Mouse (Mus musculus) kidney, embryonic 15.5 days (tissue): ENCODE results near the gene Gm17571. TPM values are rescaled to one million over a fixed set of nuclear protein-coding genes. Genes with fewer than 3 reads are reported as not detected.

ENCODE experiments used
- ATAC-seq: fragments of 200-750 bp; cut with Nextera tagmentation; replicated peaks from 2 replicates; pipeline ENCODE4 v1.8.0; 2017; ENCODE audit warnings: moderate TSS enrichment; ENCODE audit not compliant: low FRiP score
- H3K27ac ChIP-seq: fragments of 300-500 bp; sonication (generic); 2 replicates; pipeline ENCODE4 v1.5.1; 2015; ENCODE audit warnings: mild to moderate bottlenecking, inconsistent platforms
- H3K27me3 ChIP-seq: fragments of 300-500 bp; sonication (generic); 2 replicates; pipeline ENCODE4 v1.6.1; 2015; ENCODE audit warnings: inconsistent platforms
- H3K36me3 ChIP-seq: fragments of 300-500 bp; sonication (generic); 2 replicates; pipeline ENCODE4 v1.6.1; 2015; ENCODE audit warnings: inconsistent platforms
- H3K4me1 ChIP-seq: fragments of 300-500 bp; sonication (generic); 2 replicates; pipeline ENCODE4 v1.6.1; 2015; ENCODE audit warnings: inconsistent platforms
- H3K4me2 ChIP-seq: fragments of 300-500 bp; sonication (generic); 2 replicates; pipeline ENCODE4 v1.6.1; 2015; ENCODE audit warnings: moderate library complexity, mild to moderate bottlenecking, inconsistent platforms
- H3K4me3 ChIP-seq: fragments of 300-500 bp; sonication (generic); replicated peaks from 2 replicates; pipeline ENCODE4 v1.5.1; 2015; ENCODE audit warnings: mild to moderate bottlenecking, inconsistent platforms
- H3K9ac ChIP-seq: fragments of 300-500 bp; sonication (generic); 2 replicates; pipeline ENCODE4 v1.6.1; 2015; ENCODE audit warnings: mild to moderate bottlenecking, inconsistent platforms
- H3K9me3 ChIP-seq: fragments of 300-500 bp; sonication (generic); replicated peaks from 2 replicates; pipeline ENCODE4 v1.6.1; 2016; ENCODE audit warnings: inconsistent platforms
- WGBS: fragments of 180-500 bp; shearing (Covaris S2); methylation state at CpG from one replicate; pipeline ENCODE4 v1.1.7; 2015; ENCODE audit warnings: mixed read lengths; 5-methylcytosine and 5-hydroxymethylcytosine counted together
- polyA plus RNA-seq: library from polyadenylated mRNA; unstranded; fragments of >200 nt; fragmentation: Nextera tagmentation; extraction: Ambion mirVana; gene quantifications from 2 replicates; pipeline ENCODE4 v1.2.1, GENCODE M21; 2015

Gm17571 gene
- polyA plus RNA-seq, result not detected in 2 replicates

- no peak for ATAC-seq
- no peak within 1 kb of the TSS for H3K9ac ChIP-seq
- no peak within 1 kb of the TSS for H3K27ac ChIP-seq
- H3K4me1 ChIP-seq, result peaks cover 24% of the 10 kb centered on the region
- 53% methylated on average over 4 of the region's 4 CpGs for WGBS
- no peak within 1 kb of the TSS for H3K4me2 ChIP-seq
- H3K9me3 ChIP-seq, result no peaks in the 10 kb centered on the region
- no peaks in the 10 kb centered on the region for H3K36me3 ChIP-seq
- no peak within 1 kb of the TSS for H3K4me3 ChIP-seq
- no peaks in the 10 kb centered on the region for H3K27me3 ChIP-seq
These were observed at the start of gene Gm17571 for GRCm38 (mm10) chr9:13446703-13447285. Gene Gm17571, minus strand, starts transcription at chr9:13446753.

GRCm38 (mm10) chr9:13495530-13495929 is 49.0 kb upstream of the Gm17571 start:
- no peak overlapping the region for H3K9ac ChIP-seq
- ATAC-seq, result no peak
- H3K27ac ChIP-seq, result no peak overlapping the region
- H3K4me1 ChIP-seq, result peaks cover 21% of the 10 kb centered on the region
- H3K4me2 ChIP-seq, result no peak overlapping the region
- H3K9me3 ChIP-seq, result no peaks in the 10 kb centered on the region
- H3K27me3 ChIP-seq, result no peaks in the 10 kb centered on the region
- H3K4me3 ChIP-seq, result no peak overlapping the region
- H3K36me3 ChIP-seq, result no peaks in the 10 kb centered on the region

GRCm38 (mm10) chr9:13493746-13494145 is 47.2 kb upstream of the Gm17571 start:
- no peak overlapping the region for H3K4me2 ChIP-seq
- no peak overlapping the region for H3K4me3 ChIP-seq
- WGBS, result 89% methylated on average over 2 of the region's 2 CpGs
- H3K9me3 ChIP-seq, result no peaks in the 10 kb centered on the region
- ATAC-seq, result no peak
- H3K4me1 ChIP-seq, result peaks cover 21% of the 10 kb centered on the region
- H3K36me3 ChIP-seq, result no peaks in the 10 kb centered on the region
- no peak overlapping the region for H3K9ac ChIP-seq
- no peak overlapping the region for H3K27ac ChIP-seq
- no peaks in the 10 kb centered on the region for H3K27me3 ChIP-seq

GRCm38 (mm10) chr9:13492807-13493206 is 46.3 kb upstream of the Gm17571 start:
- H3K9me3 ChIP-seq, result no peaks in the 10 kb centered on the region
- H3K4me2 ChIP-seq, result no peak overlapping the region
- WGBS, result 63% methylated on average over 2 of the region's 2 CpGs
- H3K4me1 ChIP-seq, result peaks cover 14% of the 10 kb centered on the region
- ATAC-seq, result no peak
- H3K27me3 ChIP-seq, result no peaks in the 10 kb centered on the region
- H3K27ac ChIP-seq, result no peak overlapping the region
- H3K9ac ChIP-seq, result no peak overlapping the region
- H3K4me3 ChIP-seq, result no peak overlapping the region
- H3K36me3 ChIP-seq, result no peaks in the 10 kb centered on the region

- Histone ChIP-seq H3K27me3 (no peaks in the 10 kb centered on the region), H3K4me1 (peaks cover 9% of the 10 kb centered on the region), H3K9ac (no peak overlapping the region), H3K27ac (no peak overlapping the region), H3K4me3 (no peak overlapping the region), H3K4me2 (no peak overlapping the region), H3K36me3 (no peaks in the 10 kb centered on the region), H3K9me3 (no peaks in the 10 kb centered on the region)
- WGBS, result 63% methylated on average over 9 of the region's 9 CpGs
- ATAC-seq, result no peak
These were observed 45.5 kb upstream of the Gm17571 start for GRCm38 (mm10) chr9:13491854-13492620.

GRCm38 (mm10) chr9:13491107-13491506 is 44.6 kb upstream of the Gm17571 start:
- H3K4me1 ChIP-seq, result peaks cover 6% of the 10 kb centered on the region
- no peaks in the 10 kb centered on the region for H3K36me3 ChIP-seq
- H3K4me3 ChIP-seq, result no peak overlapping the region
- ATAC-seq, result no peak
- H3K9me3 ChIP-seq, result no peaks in the 10 kb centered on the region
- H3K4me2 ChIP-seq, result no peak overlapping the region
- no peaks in the 10 kb centered on the region for H3K27me3 ChIP-seq
- H3K9ac ChIP-seq, result no peak overlapping the region
- no peak overlapping the region for H3K27ac ChIP-seq
- 48% methylated on average over 1 of the region's 1 CpGs for WGBS

- WGBS, result 57% methylated on average over 1 of the region's 1 CpGs
- Histone ChIP-seq H3K4me3 (no peak overlapping the region), H3K4me2 (no peak overlapping the region), H3K27ac (no peak overlapping the region), H3K9ac (no peak overlapping the region), H3K27me3 (no peaks in the 10 kb centered on the region), H3K9me3 (no peaks in the 10 kb centered on the region), H3K36me3 (no peaks in the 10 kb centered on the region), H3K4me1 (peaks cover 28% of the 10 kb centered on the region)
- ATAC-seq, result no peak
These were observed 39.4 kb upstream of the Gm17571 start for GRCm38 (mm10) chr9:13485914-13486313.

- Histone ChIP-seq H3K27me3 (no peaks in the 10 kb centered on the region), H3K27ac (peak overlapping the region; percentile 82), H3K9ac (no peak overlapping the region), H3K4me1 (peaks cover 36% of the 10 kb centered on the region), H3K36me3 (no peaks in the 10 kb centered on the region), H3K9me3 (no peaks in the 10 kb centered on the region), H3K4me2 (peak overlapping the region; percentile 21; the same call in 1 of the 2 replicates), H3K4me3 (no peak overlapping the region)
- ATAC-seq, result no peak
- 57% methylated on average over 12 of the region's 12 CpGs for WGBS
These were observed 38.0 kb upstream of the Gm17571 start for GRCm38 (mm10) chr9:13484267-13485240.

- Histone ChIP-seq H3K4me1 (peaks cover 47% of the 10 kb centered on the region), H3K36me3 (no peaks in the 10 kb centered on the region), H3K4me3 (no peak overlapping the region), H3K4me2 (no peak overlapping the region), H3K9ac (no peak overlapping the region), H3K27ac (peak overlapping the region; percentile 69), H3K9me3 (no peaks in the 10 kb centered on the region), H3K27me3 (no peaks in the 10 kb centered on the region)
- ATAC-seq, result peak; percentile 52; the same call in 1 of the 2 replicates
- 46% methylated on average over 5 of the region's 5 CpGs for WGBS
These were observed 36.9 kb upstream of the Gm17571 start for GRCm38 (mm10) chr9:13483199-13484068.

GRCm38 (mm10) chr9:13479275-13479674 is 32.7 kb upstream of the Gm17571 start:
- Histone ChIP-seq H3K27ac (peak overlapping the region; percentile 51), H3K36me3 (no peaks in the 10 kb centered on the region), H3K27me3 (no peaks in the 10 kb centered on the region), H3K9ac (no peak overlapping the region), H3K4me2 (no peak overlapping the region), H3K4me3 (no peak overlapping the region), H3K9me3 (no peaks in the 10 kb centered on the region), H3K4me1 (peaks cover 43% of the 10 kb centered on the region)
- WGBS, result 10% methylated on average over 4 of the region's 4 CpGs
- peak; percentile 52; the same call in 1 of the 2 replicates for ATAC-seq

- no peaks in the 10 kb centered on the region for H3K9me3 ChIP-seq
- no peak overlapping the region for H3K4me3 ChIP-seq
- 91% methylated on average over 5 of the region's 5 CpGs for WGBS
- no peaks in the 10 kb centered on the region for H3K27me3 ChIP-seq
- no peak overlapping the region for H3K9ac ChIP-seq
- H3K4me2 ChIP-seq, result no peak overlapping the region
- H3K36me3 ChIP-seq, result no peaks in the 10 kb centered on the region
- H3K4me1 ChIP-seq, result peaks cover 23% of the 10 kb centered on the region
- no peak overlapping the region for H3K27ac ChIP-seq
- no peak for ATAC-seq
These were observed 28.4 kb upstream of the Gm17571 start for GRCm38 (mm10) chr9:13474951-13475350.
